Mouse (Mus musculus) neural tube, embryonic 11.5 days (tissue): ENCODE data around the gene Cep57l1. TPM values are rescaled to one million over a fixed set of nuclear protein-coding genes. Genes with fewer than 3 reads are reported as not detected.

ENCODE experiments used
- ATAC-seq: fragments of 200-750 bp; cut with Nextera tagmentation; 2 replicates; pipeline ENCODE4 v1.8.0; 2017; ENCODE audit warnings: moderate number of reproducible peaks, mild to moderate bottlenecking, moderate TSS enrichment, moderate library complexity; ENCODE audit not compliant: insufficient read depth, low FRiP score, low TSS enrichment
- DNase-seq: peaks from one replicate; pipeline ENCODE4 v3.0.0-alpha.2; 2015; ENCODE audit warnings: low spot score
- H3K27ac ChIP-seq: fragments of 300-500 bp; sonication (generic); 2 replicates; pipeline ENCODE4 v1.5.1; 2014; ENCODE audit warnings: low read depth, mild to moderate bottlenecking, low read length
- H3K27me3 ChIP-seq: fragments of 300-500 bp; sonication (generic); 2 replicates; pipeline ENCODE4 v1.6.1; 2014; ENCODE audit warnings: mild to moderate bottlenecking, low read length, mixed read lengths; ENCODE audit not compliant: control insufficient read depth, insufficient read depth
- H3K36me3 ChIP-seq: fragments of 300-500 bp; sonication (generic); 2 replicates; pipeline ENCODE4 v1.6.1; 2014; ENCODE audit warnings: mild to moderate bottlenecking, low read length, moderate library complexity, mixed read lengths; ENCODE audit not compliant: control insufficient read depth, insufficient read depth
- H3K4me1 ChIP-seq: fragments of 300-500 bp; sonication (generic); 2 replicates; pipeline ENCODE4 v1.6.1; 2014; ENCODE audit warnings: low read length, mixed read lengths; ENCODE audit not compliant: control insufficient read depth, insufficient read depth
- H3K4me2 ChIP-seq: fragments of 300-500 bp; sonication (generic); 2 replicates; pipeline ENCODE4 v1.6.1; 2014; ENCODE audit warnings: low read depth, mild to moderate bottlenecking, moderate library complexity
- H3K4me3 ChIP-seq: fragments of 300-500 bp; sonication (generic); 2 replicates; pipeline ENCODE4 v1.5.1; 2014; ENCODE audit warnings: low read depth, low read length
- H3K9ac ChIP-seq: fragments of 300-500 bp; sonication (generic); 2 replicates; pipeline ENCODE4 v1.6.1; 2014; ENCODE audit warnings: mild to moderate bottlenecking, low read length
- H3K9me3 ChIP-seq: fragments of 300-500 bp; sonication (generic); 2 replicates; pipeline ENCODE4 v1.6.1; 2016; ENCODE audit warnings: low read length; ENCODE audit not compliant: control insufficient read depth
- WGBS: fragments of 180-500 bp; shearing (Covaris S2); extraction: QIAGEN DNeasy Blood & Tissue Kit; methylation state at CpG from one replicate; pipeline ENCODE4 v1.1.7; 2014; 5-methylcytosine and 5-hydroxymethylcytosine counted together
- microRNA-seq: library from miRNA; unstranded; fragments of <30 nt; microRNA quantifications from one replicate; pipeline ENCODE4, GENCODE M21; 2016
- polyA plus RNA-seq: library from polyadenylated mRNA; unstranded; fragments of >200 nt; fragmentation: Nextera tagmentation; extraction: Ambion mirVana; gene quantifications from 2 replicates; pipeline ENCODE4 v1.2.1, GENCODE M21; 2014

Cep57l1 gene
- polyA plus RNA-seq, 1 experiment from 2014 or later: 19.1 TPM

DNA sequence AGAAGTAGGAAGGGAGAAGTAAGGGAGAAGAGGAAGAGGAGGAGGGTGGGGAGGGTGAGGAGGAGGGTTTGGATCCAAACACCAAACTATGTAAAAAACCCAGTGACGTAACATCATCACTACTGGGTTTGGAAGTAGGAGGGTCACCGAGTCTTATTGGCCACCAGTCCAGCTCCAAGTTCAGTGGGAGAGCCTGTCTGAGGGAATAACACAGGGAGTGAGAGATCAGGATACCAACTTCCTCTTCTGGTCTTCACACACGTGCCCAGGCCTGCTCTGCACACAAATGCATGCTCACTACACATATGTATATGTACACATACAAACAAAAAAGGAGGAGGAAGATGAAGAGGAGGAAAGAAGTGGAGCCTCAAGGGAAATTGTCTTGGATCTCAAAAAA lies 135.3 kb downstream of the Cep57l1 start:
- H3K4me3 ChIP-seq: no peak overlapping the region
- H3K4me2 ChIP-seq: no peak overlapping the region
- 80% methylated on average over 3 of the region's 3 CpGs for WGBS
- H3K27me3 ChIP-seq: no peaks in the 10 kb centered on the region
- no peak overlapping the region for H3K9ac ChIP-seq
- DNase-seq: no peak
- H3K9me3 ChIP-seq: no peaks in the 10 kb centered on the region
- H3K36me3 ChIP-seq: no peaks in the 10 kb centered on the region
- ATAC-seq: no peak
- H3K4me1 ChIP-seq: no peaks in the 10 kb centered on the region
- H3K27ac ChIP-seq: no peak overlapping the region

DNA sequence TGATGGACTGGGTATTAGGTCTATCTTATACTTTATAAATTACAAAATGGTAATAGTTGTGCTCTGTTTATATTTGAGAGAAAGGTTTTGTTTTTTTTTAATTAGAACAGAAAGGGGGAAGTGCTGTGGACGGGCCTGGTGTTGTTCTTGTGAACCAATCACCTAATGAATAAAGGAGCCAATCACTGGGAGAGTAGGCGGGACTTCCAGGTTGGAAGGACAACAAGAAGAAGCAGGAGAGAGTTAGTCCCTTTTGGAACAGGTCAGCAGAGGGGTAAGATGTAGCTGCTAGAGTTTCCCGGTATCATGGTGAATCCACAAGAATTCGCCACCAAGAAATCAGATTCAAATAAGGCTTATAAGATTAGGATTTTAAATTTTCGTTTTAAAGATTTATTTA lies 139.5 kb downstream of the Cep57l1 start:
- H3K4me2 ChIP-seq: no peak overlapping the region

More for the DNA sequence above, 139.5 kb downstream of the Cep57l1 start:
- no peaks in the 10 kb centered on the region for H3K36me3 ChIP-seq
- ATAC-seq: no peak
- no peak overlapping the region for H3K27ac ChIP-seq
- no peaks in the 10 kb centered on the region for H3K27me3 ChIP-seq
- H3K9me3 ChIP-seq: no peaks in the 10 kb centered on the region
- H3K9ac ChIP-seq: no peak overlapping the region
- no peak overlapping the region for H3K4me3 ChIP-seq
- 85% methylated on average over 5 of the region's 5 CpGs for WGBS
- no peak for DNase-seq
- no peaks in the 10 kb centered on the region for H3K4me1 ChIP-seq

Small RNA genes lying within 50 kb of the gene (microRNA-seq; reads per million reads assigned to microRNA genes)
- not detected for gene Mir3473b

Other genes starting within 250 kb of the Cep57l1 start
- gene Ccdc162, start 93.2 kb downstream of the Cep57l1 start, polyA plus RNA-seq: 0.28 and 0.58 TPM in 2 replicates
- 24.7 and 30.5 TPM in 2 replicates for gene Sesn1, start 64 bp upstream of the Cep57l1 start, polyA plus RNA-seq
- gene Armc2, start 208.6 kb upstream of the Cep57l1 start, polyA plus RNA-seq: 2.2 and 2.8 TPM in 2 replicates